Mouse (Mus musculus) lung, postnatal 0 days (tissue): ENCODE measurements around the gene Rnf169.
A peak's percentile ranks its signal among the peaks of the same experiment; 100 is the strongest.

Experiments used
- CTCF ChIP-seq: IDR thresholded peaks from 2 replicates; pipeline ENCODE4 v1.5.1; 2016; ENCODE audit warnings: antibody characterized with exemption, mild to moderate bottlenecking
- EP300 ChIP-seq: IDR thresholded peaks from 2 replicates; pipeline ENCODE4 v1.6.1; 2016; ENCODE audit warnings: antibody characterized with exemption, mild to moderate bottlenecking, control low read depth

DNA sequence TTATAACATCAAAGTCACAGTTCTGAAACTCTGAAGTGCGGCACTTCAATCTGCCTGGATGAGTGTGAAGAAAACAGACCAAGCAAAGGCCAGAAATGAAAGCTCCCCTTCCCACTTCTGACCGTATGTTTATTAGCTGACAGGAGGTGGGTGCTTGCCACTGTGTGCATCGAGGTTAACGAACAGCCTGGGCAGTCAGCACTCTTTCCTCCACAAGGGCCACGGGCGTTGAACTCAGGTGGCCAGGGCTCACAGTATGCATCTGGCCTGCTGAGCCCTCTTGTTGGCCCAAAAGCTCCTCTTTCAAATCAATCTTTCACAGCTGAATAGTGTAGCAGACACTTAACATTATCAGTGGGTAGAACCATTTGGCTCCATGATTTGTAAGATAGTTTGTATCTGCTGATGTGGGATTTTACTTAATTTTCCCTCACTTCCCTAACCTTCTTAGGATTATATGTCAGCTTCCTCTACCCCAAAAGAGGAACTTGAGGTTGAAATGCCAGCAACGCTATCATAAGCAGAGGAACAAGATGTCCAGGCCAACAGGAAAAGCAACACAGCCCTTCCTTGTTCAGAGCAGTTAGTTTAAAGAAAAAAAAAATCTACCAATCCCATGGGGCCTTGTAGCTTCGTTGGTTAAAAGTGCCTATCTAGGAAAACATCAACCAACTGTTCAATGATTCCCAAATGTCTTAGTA lies 17.6 kb downstream of the Rnf169 start:
- TF ChIP-seq CTCF (no peak), EP300 (peak; percentile 93)
